Mouse (Mus musculus): ENCODE results near the gene Rnase9. TPM values are rescaled to one million over a fixed set of nuclear protein-coding genes. Genes with fewer than 3 reads are reported as not detected.
"Not testable (repeated sequence)": the region's sequence is repeated elsewhere in the genome, so short reads cannot be mapped to it uniquely, and the experiment has no call there.

The Rnase9 gene
- total and polyA plus RNA-seq, 2 experiments = not detected

DNA sequence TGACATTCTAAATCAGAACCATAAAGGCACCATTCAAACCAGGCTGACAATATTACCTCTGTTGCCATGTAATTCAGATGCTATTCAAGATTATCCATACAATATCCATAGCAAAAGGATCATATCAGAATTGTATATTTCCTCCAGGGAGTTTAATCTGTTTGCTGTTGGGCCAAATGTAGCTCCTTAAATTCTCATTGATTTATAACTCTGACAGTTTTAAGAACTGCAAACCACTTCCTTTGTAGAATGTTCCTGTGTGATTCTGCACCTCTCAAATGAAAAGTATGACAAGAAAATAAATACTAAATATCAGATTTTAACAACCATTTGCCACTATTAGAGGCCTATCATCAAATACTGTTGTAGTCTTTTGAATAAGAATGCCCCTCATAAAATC, 25.9 kb downstream of the Rnase9 start:
- Histone ChIP-seq H3K4me1 (ENCODE audit: control insufficient read depth, insufficient read depth, low read length) (no peaks in the 10 kb centered on the region), H3K27me3 (ENCODE audit: control insufficient read depth, insufficient read depth, low read length) (no peaks in the 10 kb centered on the region), H3K79me2 (ENCODE audit: control insufficient read depth, insufficient read depth, low read length) (no peaks in the 10 kb centered on the region), H3K27ac (replicated peaks; ENCODE audit: insufficient read depth, low read depth, low read length) (no peak overlapping the region), H3K36me3 (ENCODE audit: control insufficient read depth, insufficient read depth, low read length) (no peaks in the 10 kb centered on the region), H3K9ac (ENCODE audit: low read depth, low read length) (no peak overlapping the region), H3K4me3 (ENCODE audit: insufficient read depth, low read depth, low read length) (no peak overlapping the region)
- no peak for DNase-seq (ENCODE audit: extremely low read depth, low read depth, low spot score)
- no peak for TF ChIP-seq POLR2A (IDR thresholded peaks at IDR 0.05; ENCODE audit: extremely low read depth, insufficient read depth, low read length)

DNA sequence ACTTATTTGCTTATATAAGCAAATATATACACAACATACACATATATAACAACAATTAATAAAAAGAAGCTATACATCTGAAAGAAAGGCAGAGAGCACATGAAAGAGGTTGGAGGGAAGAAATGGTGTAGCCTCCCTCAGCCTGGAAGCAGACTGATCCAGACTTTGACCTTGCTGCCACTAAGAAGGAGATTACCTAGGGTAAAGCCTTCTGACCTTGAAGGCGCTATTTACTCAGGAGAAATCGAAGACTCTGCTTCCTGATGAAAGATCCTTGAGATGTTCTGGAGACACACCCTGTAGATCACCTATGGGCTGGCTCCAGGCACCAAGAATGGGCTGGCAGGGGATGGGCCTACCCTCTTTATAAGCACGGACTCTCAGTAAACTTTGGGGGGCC, 26.9 kb downstream of the Rnase9 start:
- H3K79me2 ChIP-seq (ENCODE audit: control insufficient read depth, insufficient read depth, low read length); DNase-seq (ENCODE audit: extremely low read depth, low read depth, low spot score): not testable (repeated sequence)

GRCm38 (mm10) chr14:51009572-51009971, 32.1 kb downstream of the Rnase9 start:
- peak; percentile 94 for DNase-seq (ENCODE audit: extremely low read depth, low read depth, low spot score)
- no peak overlapping the region for H3K9ac ChIP-seq (ENCODE audit: low read depth, low read length)
- no peaks in the 10 kb centered on the region for H3K79me2 ChIP-seq (ENCODE audit: control insufficient read depth, insufficient read depth, low read length)
- peaks cover 19% of the 10 kb centered on the region for H3K4me1 ChIP-seq (ENCODE audit: control insufficient read depth, insufficient read depth, low read length)
- no peak for TF ChIP-seq POLR2A (IDR thresholded peaks at IDR 0.05; ENCODE audit: extremely low read depth, insufficient read depth, low read length)
- TF ChIP-seq CTCF (IDR thresholded peaks at IDR 0.05; ENCODE audit: low read depth, low read length) = no peak
- no peaks in the 10 kb centered on the region for H3K27me3 ChIP-seq (ENCODE audit: control insufficient read depth, insufficient read depth, low read length)
- peak overlapping the region; percentile 14; the same call in 1 of the 2 replicates for H3K27ac ChIP-seq (replicated peaks; ENCODE audit: insufficient read depth, low read depth, low read length)
- H3K36me3 ChIP-seq (ENCODE audit: control insufficient read depth, insufficient read depth, low read length) = no peaks in the 10 kb centered on the region
- WGBS = 36% methylated on average over 6 of the region's 6 CpGs
- H3K4me3 ChIP-seq (ENCODE audit: insufficient read depth, low read depth, low read length) = no peak overlapping the region

More for the DNA sequence above, 26.9 kb downstream of the Rnase9 start:
- not testable (repeated sequence) for H3K27ac ChIP-seq (replicated peaks; ENCODE audit: insufficient read depth, low read depth, low read length); H3K27me3 ChIP-seq (ENCODE audit: control insufficient read depth, insufficient read depth, low read length); H3K4me3 ChIP-seq (ENCODE audit: insufficient read depth, low read depth, low read length); H3K36me3 ChIP-seq (ENCODE audit: control insufficient read depth, insufficient read depth, low read length); H3K9ac ChIP-seq (ENCODE audit: low read depth, low read length); H3K4me1 ChIP-seq (ENCODE audit: control insufficient read depth, insufficient read depth, low read length)
- WGBS = 91% methylated on average over 3 of the region's 3 CpGs

DNA sequence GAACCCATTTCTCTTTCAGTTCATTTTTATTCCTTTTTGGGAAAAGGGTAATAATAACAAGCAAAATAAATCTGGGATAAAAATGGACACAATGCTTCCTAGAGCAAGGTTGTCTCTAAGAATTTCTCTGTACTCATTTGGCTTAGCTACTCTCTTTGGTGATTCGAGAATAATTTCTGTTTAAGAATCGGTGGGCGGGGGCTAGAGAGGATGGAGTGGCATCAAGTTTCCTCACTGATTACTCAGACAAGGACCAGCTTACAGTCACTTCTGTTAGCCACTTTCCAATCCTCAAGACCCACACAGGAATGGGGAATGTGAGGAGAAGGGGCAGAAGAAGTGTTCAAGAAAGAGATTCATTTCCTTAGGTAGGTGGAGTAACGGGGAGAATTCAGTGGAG, 32.9 kb downstream of the Rnase9 start:
- no peaks in the 10 kb centered on the region for H3K27me3 ChIP-seq (ENCODE audit: control insufficient read depth, insufficient read depth, low read length)
- peaks cover 19% of the 10 kb centered on the region for H3K4me1 ChIP-seq (ENCODE audit: control insufficient read depth, insufficient read depth, low read length)
- DNase-seq (ENCODE audit: extremely low read depth, low read depth, low spot score) = no peak
- 73% methylated on average over 4 of the region's 4 CpGs for WGBS
- no peak overlapping the region for H3K4me3 ChIP-seq (ENCODE audit: insufficient read depth, low read depth, low read length)
- H3K36me3 ChIP-seq (ENCODE audit: control insufficient read depth, insufficient read depth, low read length) = no peaks in the 10 kb centered on the region
- peak overlapping the region; percentile 78 for H3K27ac ChIP-seq (replicated peaks; ENCODE audit: insufficient read depth, low read depth, low read length)
- no peak overlapping the region for H3K9ac ChIP-seq (ENCODE audit: low read depth, low read length)
- TF ChIP-seq POLR2A (IDR thresholded peaks at IDR 0.05; ENCODE audit: extremely low read depth, insufficient read depth, low read length) (no peak), CTCF (IDR thresholded peaks at IDR 0.05; ENCODE audit: low read depth, low read length) (no peak)
- H3K79me2 ChIP-seq (ENCODE audit: control insufficient read depth, insufficient read depth, low read length) = no peaks in the 10 kb centered on the region

DNA sequence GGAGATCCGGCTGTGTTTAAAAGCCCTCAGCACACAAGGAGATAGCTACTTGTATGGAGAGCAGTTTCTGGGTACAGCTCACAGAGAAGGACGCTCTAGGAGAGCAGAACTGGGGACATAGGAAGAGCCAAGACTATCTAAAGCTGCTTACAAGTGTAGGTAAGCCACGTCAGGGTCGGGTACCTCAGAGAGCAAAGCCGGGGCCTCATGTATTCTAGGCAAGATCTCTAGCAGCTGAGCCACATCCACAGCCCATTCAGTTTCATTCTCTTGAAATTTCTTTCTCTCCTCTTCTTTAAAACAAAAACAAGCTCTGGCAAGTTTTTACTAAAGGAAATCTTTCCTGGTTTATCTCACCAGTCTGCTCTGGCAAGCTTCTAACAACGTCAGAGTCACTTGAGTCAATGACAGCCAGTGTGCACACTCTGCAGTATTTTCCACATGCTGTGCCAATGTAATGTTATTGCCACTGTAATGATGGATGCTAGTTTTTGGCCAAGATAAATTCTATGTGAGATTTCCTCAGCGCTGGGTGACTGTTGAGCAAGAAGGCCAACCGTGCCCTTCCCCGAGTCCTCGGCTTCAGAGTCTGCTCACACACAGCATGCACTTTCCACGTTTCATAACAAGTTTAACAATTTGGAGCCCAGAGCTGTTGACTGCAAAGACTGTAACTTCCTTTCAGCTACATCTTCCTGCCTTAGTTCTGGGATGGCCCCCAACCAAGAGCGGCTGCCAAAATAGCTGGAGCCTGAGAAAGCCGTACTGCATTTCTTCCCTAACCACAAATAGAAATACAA, 33.6 kb downstream of the Rnase9 start:
- Histone ChIP-seq H3K27ac (replicated peaks; ENCODE audit: insufficient read depth, low read depth, low read length) (peak overlapping the region; percentile 96), H3K36me3 (ENCODE audit: control insufficient read depth, insufficient read depth, low read length) (no peaks in the 10 kb centered on the region), H3K9ac (ENCODE audit: low read depth, low read length) (peak overlapping the region; percentile 55), H3K4me1 (ENCODE audit: control insufficient read depth, insufficient read depth, low read length) (peaks cover 19% of the 10 kb centered on the region), H3K4me3 (ENCODE audit: insufficient read depth, low read depth, low read length) (no peak overlapping the region), H3K27me3 (ENCODE audit: control insufficient read depth, insufficient read depth, low read length) (no peaks in the 10 kb centered on the region), H3K79me2 (ENCODE audit: control insufficient read depth, insufficient read depth, low read length) (no peaks in the 10 kb centered on the region)
- 22% methylated on average over 13 of the region's 13 CpGs for WGBS
- TF ChIP-seq CTCF (IDR thresholded peaks at IDR 0.05; ENCODE audit: low read depth, low read length) = no peak
- TF ChIP-seq POLR2A (IDR thresholded peaks at IDR 0.05; ENCODE audit: extremely low read depth, insufficient read depth, low read length) = no peak
- peak; percentile 100 for DNase-seq (ENCODE audit: extremely low read depth, low read depth, low spot score)

- H3K36me3 ChIP-seq (ENCODE audit: control insufficient read depth, insufficient read depth, low read length) = no peaks in the 10 kb centered on the region
- WGBS = 83% methylated on average over 8 of the region's 8 CpGs
- peak within 1 kb of the TSS; percentile 55 for H3K9ac ChIP-seq (ENCODE audit: low read depth, low read length)
- no peak within 1 kb of the TSS for H3K4me3 ChIP-seq (ENCODE audit: insufficient read depth, low read depth, low read length)
- DNase-seq (ENCODE audit: extremely low read depth, low read depth, low spot score) = no peak
- H3K27me3 ChIP-seq (ENCODE audit: control insufficient read depth, insufficient read depth, low read length) = no peaks in the 10 kb centered on the region
- H3K4me1 ChIP-seq (ENCODE audit: control insufficient read depth, insufficient read depth, low read length) = peaks cover 19% of the 10 kb centered on the region
- no peaks in the 10 kb centered on the region for H3K79me2 ChIP-seq (ENCODE audit: control insufficient read depth, insufficient read depth, low read length)
- peak within 1 kb of the TSS; percentile 96 for H3K27ac ChIP-seq (replicated peaks; ENCODE audit: insufficient read depth, low read depth, low read length)
- TF ChIP-seq CTCF (IDR thresholded peaks at IDR 0.05; ENCODE audit: low read depth, low read length) (no peak), POLR2A (IDR thresholded peaks at IDR 0.05; ENCODE audit: extremely low read depth, insufficient read depth, low read length) (no peak)
Observed at GRCm38 (mm10) chr14:51007152-51007801, 34.4 kb downstream of the Rnase9 start, which contains the start of gene Rnase10. Rnase10 (plus strand) TSS chr14:51007751.
